Mouse (Mus musculus) midbrain, embryonic 16.5 days (tissue): ENCODE results near the gene Tns4. TPM values are rescaled to one million over a fixed set of nuclear protein-coding genes. Genes with fewer than 3 reads are reported as not detected.

Source experiments
- ATAC-seq: fragments of 200-750 bp; cut with Nextera tagmentation; 2 replicates; pipeline ENCODE4 v1.8.0; 2017; ENCODE audit warnings: moderate TSS enrichment
- H3K27ac ChIP-seq: fragments of 300-500 bp; sonication (generic); 2 replicates; pipeline ENCODE4 v1.5.1; 2014; ENCODE audit warnings: mild to moderate bottlenecking, low read length, mixed read lengths
- H3K27me3 ChIP-seq: fragments of 300-500 bp; sonication (generic); 2 replicates; pipeline ENCODE4 v1.6.1; 2014; ENCODE audit warnings: low read depth, low read length, mixed read lengths; ENCODE audit not compliant: control insufficient read depth, insufficient read depth
- H3K36me3 ChIP-seq: fragments of 300-500 bp; sonication (generic); 2 replicates; pipeline ENCODE4 v1.6.1; 2014; ENCODE audit warnings: mild to moderate bottlenecking, low read length, moderate library complexity, mixed read lengths; ENCODE audit not compliant: control insufficient read depth, insufficient read depth
- H3K4me1 ChIP-seq: fragments of 300-500 bp; sonication (generic); 2 replicates; pipeline ENCODE4 v1.6.1; 2014; ENCODE audit warnings: mild to moderate bottlenecking, low read length, mixed read lengths; ENCODE audit not compliant: control insufficient read depth, insufficient read depth
- H3K4me2 ChIP-seq: fragments of 300-500 bp; sonication (generic); 2 replicates; pipeline ENCODE4 v1.6.1; 2014; ENCODE audit warnings: mild to moderate bottlenecking, low read length, mixed read lengths
- H3K4me3 ChIP-seq: fragments of 300-500 bp; sonication (generic); 2 replicates; pipeline ENCODE4 v1.5.1; 2014; ENCODE audit warnings: low read depth, mild to moderate bottlenecking, low read length, moderate library complexity, mixed read lengths
- H3K9ac ChIP-seq: fragments of 300-500 bp; sonication (generic); 2 replicates; pipeline ENCODE4 v1.6.1; 2014; ENCODE audit warnings: low read depth, low read length, mixed read lengths
- H3K9me3 ChIP-seq: fragments of 300-500 bp; sonication (generic); replicated peaks from 2 replicates; pipeline ENCODE4 v1.6.1; 2014; ENCODE audit warnings: mild to moderate bottlenecking, low read length, mixed read lengths; ENCODE audit not compliant: control insufficient read depth, poor library complexity, severe bottlenecking
- WGBS: fragments of 180-500 bp; shearing (Covaris S2); extraction: QIAGEN DNeasy Blood & Tissue Kit; methylation state at CpG from one replicate; pipeline ENCODE4 v1.1.7; 2014; 5-methylcytosine and 5-hydroxymethylcytosine counted together
- polyA plus RNA-seq: library from polyadenylated mRNA; unstranded; fragments of >200 nt; fragmentation: Nextera tagmentation; extraction: Ambion mirVana; gene quantifications from 2 replicates; pipeline ENCODE4 v1.2.1, GENCODE M21; 2015

The Tns4 gene
- polyA plus RNA-seq, 1 experiment from 2014 or later, result 0.09 TPM

DNA sequence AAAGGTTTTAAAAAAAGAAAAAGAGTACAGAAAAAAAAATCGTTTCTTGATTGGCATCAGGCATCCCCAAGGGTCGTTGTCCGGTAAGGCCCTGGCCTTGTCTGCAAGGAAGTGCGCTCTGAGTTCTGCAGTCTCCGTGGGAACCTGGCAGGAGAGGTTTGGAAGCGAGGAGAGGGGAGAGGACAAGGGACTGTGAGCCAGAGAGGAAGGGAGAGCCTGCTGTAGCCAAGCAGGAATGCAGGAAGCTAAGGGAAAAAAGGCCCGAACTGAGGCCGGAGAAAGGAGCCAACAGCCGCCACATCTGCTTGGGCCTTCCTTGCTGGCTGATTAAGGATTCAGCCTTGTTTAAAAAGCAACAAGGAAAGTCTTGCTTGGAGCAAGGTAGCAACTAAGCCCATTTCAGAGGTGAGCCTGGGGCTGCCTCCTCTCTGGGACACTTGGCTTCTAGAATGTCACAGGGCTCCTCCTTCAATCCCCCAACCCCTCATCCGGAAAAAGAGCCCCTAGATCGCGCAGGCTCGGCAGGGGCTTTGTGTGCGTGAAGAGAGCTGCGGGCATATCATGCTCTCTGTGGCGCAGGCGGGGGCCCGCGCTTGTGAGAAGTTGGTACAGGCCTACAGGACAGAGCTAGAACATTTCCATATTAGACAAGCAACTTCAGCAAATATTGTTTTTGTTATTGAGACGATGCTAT, 31.6 kb upstream of the Tns4 start:
- Histone ChIP-seq H3K36me3 (no peaks in the 10 kb centered on the region), H3K4me1 (peaks cover 9% of the 10 kb centered on the region), H3K27ac (peak overlapping the region; percentile 34; the same call in 1 of the 2 replicates), H3K9me3 (no peaks in the 10 kb centered on the region; the same call in 1 of the 2 replicates), H3K9ac (peak overlapping the region; percentile 10; the same call in 1 of the 2 replicates), H3K4me3 (no peak overlapping the region), H3K27me3 (no peaks in the 10 kb centered on the region), H3K4me2 (no peak overlapping the region; the same call in 1 of the 2 replicates)
- ATAC-seq, result no peak
- WGBS, result 31% methylated on average over 20 of the region's 20 CpGs

- H3K27me3 ChIP-seq, result no peaks in the 10 kb centered on the region
- no peak for ATAC-seq
- no peaks in the 10 kb centered on the region for H3K36me3 ChIP-seq
- peaks cover 9% of the 10 kb centered on the region for H3K4me1 ChIP-seq
- no peak overlapping the region for H3K4me2 ChIP-seq
- H3K27ac ChIP-seq, result no peak overlapping the region
- no peak overlapping the region for H3K4me3 ChIP-seq
- 83% methylated on average over 7 of the region's 7 CpGs for WGBS
- no peak overlapping the region for H3K9ac ChIP-seq
- H3K9me3 ChIP-seq, result no peaks in the 10 kb centered on the region; the same call in 1 of the 2 replicates
These were observed 29.9 kb upstream of the Tns4 start for GRCm38 (mm10) chr11:99118963-99119362.

DNA sequence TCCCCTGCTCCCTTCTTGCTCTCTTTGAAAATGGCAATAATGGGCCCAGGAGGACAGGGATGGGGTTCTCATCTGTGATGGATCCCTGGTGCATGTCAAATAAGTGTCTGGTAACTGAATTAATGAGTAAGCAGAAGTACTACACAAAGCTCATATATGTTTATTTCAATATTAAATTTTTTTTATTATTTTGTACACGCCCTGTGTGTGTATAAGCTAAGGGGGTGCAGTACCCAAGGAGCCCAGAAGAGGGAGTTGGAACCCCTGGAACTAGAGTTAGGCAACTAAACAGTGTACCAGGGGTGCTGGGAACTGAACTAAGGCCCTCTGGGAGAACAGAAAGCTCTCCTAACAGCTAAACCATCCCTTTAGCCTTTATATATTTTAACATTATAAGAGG, 29.3 kb upstream of the Tns4 start:
- peaks cover 9% of the 10 kb centered on the region for H3K4me1 ChIP-seq
- no peak overlapping the region for H3K9ac ChIP-seq
- no peak overlapping the region for H3K4me3 ChIP-seq
- ATAC-seq, result no peak
- WGBS, result 92% methylated on average over 1 of the region's 1 CpGs
- no peaks in the 10 kb centered on the region for H3K27me3 ChIP-seq
- H3K27ac ChIP-seq, result no peak overlapping the region
- no peaks in the 10 kb centered on the region for H3K36me3 ChIP-seq
- H3K9me3 ChIP-seq, result no peaks in the 10 kb centered on the region
- H3K4me2 ChIP-seq, result no peak overlapping the region

DNA sequence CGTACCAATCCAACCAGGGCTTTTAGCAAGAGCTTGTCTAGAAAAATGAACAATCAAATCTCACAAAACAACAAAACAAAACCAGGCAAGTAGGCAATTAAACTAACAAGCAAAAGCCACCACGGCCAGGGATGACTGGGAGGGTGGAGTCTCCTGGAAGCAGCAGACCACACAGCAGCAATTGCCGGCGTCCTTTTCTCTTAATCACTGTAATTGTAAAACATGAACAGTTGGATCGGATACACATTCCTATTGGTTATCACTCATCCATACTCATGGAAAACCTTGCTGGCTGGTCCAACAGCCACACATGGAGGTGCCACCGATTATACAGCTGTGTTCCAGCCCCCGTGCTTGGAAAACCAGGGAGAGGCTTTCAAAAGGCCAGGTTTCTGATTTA, 28.8 kb upstream of the Tns4 start:
- Histone ChIP-seq H3K9ac (no peak overlapping the region), H3K4me1 (peaks cover 13% of the 10 kb centered on the region), H3K4me3 (no peak overlapping the region), H3K27ac (no peak overlapping the region), H3K27me3 (no peaks in the 10 kb centered on the region), H3K4me2 (no peak overlapping the region), H3K36me3 (no peaks in the 10 kb centered on the region), H3K9me3 (no peaks in the 10 kb centered on the region)
- 85% methylated on average over 7 of the region's 7 CpGs for WGBS
- ATAC-seq, result no peak

GRCm38 (mm10) chr11:99115940-99116339, 26.8 kb upstream of the Tns4 start:
- Histone ChIP-seq H3K4me2 (no peak overlapping the region), H3K9ac (no peak overlapping the region), H3K27me3 (no peaks in the 10 kb centered on the region), H3K4me3 (no peak overlapping the region), H3K9me3 (no peaks in the 10 kb centered on the region), H3K4me1 (peaks cover 13% of the 10 kb centered on the region), H3K27ac (no peak overlapping the region), H3K36me3 (no peaks in the 10 kb centered on the region)
- 71% methylated on average over 6 of the region's 6 CpGs for WGBS
- no peak for ATAC-seq

DNA sequence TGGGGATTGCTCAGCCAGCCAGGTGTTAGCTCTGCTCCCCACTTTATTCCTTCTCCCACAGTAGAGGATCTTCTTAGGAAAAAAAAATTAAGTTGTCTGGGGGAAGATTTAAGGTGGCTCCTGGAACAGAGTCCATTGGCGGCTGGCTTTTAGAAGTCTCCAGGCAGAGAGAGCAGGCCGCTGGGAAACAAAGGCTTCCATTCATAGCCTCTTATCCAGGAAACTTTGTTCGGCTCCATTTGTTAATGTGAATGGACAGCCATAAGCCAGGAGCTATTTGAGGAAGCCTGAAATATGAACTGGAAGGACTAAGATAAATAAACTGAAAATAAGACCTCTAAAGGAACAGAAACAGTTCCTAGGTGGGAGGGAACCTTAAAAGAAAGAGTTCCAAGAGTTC, 24.0 kb upstream of the Tns4 start:
- under 1% methylated on average over 3 of the region's 3 CpGs for WGBS

GRCm38 (mm10) chr11:99112700-99113099, 23.6 kb upstream of the Tns4 start:
- H3K4me1 ChIP-seq, result peaks cover 8% of the 10 kb centered on the region
- H3K27me3 ChIP-seq, result no peaks in the 10 kb centered on the region
- 21% methylated on average over 5 of the region's 5 CpGs for WGBS
- no peak overlapping the region for H3K9ac ChIP-seq
- no peak for ATAC-seq
- no peak overlapping the region; the same call in 1 of the 2 replicates for H3K27ac ChIP-seq
- no peak overlapping the region for H3K4me2 ChIP-seq
- no peak overlapping the region for H3K4me3 ChIP-seq
- no peaks in the 10 kb centered on the region for H3K36me3 ChIP-seq
- no peaks in the 10 kb centered on the region for H3K9me3 ChIP-seq

More for the DNA sequence above, 24.0 kb upstream of the Tns4 start:
- Histone ChIP-seq H3K9ac (no peak overlapping the region), H3K9me3 (no peaks in the 10 kb centered on the region), H3K27me3 (no peaks in the 10 kb centered on the region), H3K4me1 (peaks cover 8% of the 10 kb centered on the region), H3K27ac (no peak overlapping the region; the same call in 1 of the 2 replicates), H3K4me2 (no peak overlapping the region), H3K4me3 (no peak overlapping the region), H3K36me3 (no peaks in the 10 kb centered on the region)
- ATAC-seq, result no peak

DNA sequence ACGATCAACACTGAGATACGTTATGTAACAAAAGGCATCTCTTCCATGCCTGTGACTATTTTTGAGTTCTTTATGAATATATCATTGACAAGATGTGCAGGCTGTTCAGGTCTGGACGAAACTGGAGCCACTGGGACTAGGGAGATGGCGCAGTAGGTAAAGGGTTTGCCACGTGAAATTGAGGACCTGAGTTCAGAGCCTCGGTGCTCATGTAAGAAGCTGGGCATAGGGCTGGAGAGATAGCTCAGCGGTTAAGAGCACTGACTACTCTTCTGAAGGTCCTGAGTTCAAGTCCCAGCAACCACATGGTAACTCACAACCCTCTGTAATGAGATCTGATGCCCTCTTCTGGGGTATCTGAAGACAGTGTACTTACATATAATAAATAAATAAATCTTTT, 22.5 kb upstream of the Tns4 start:
- no peak overlapping the region for H3K9ac ChIP-seq
- H3K4me1 ChIP-seq, result peaks cover 8% of the 10 kb centered on the region
- H3K4me3 ChIP-seq, result no peak overlapping the region
- no peaks in the 10 kb centered on the region for H3K36me3 ChIP-seq
- H3K27me3 ChIP-seq, result no peaks in the 10 kb centered on the region
- no peak overlapping the region for H3K4me2 ChIP-seq
- no peaks in the 10 kb centered on the region for H3K9me3 ChIP-seq
- no peak for ATAC-seq
- H3K27ac ChIP-seq, result no peak overlapping the region
- WGBS, result 93% methylated on average over 7 of the region's 7 CpGs

- Histone ChIP-seq H3K4me3 (no peak overlapping the region), H3K4me1 (peaks cover 8% of the 10 kb centered on the region), H3K9me3 (no peaks in the 10 kb centered on the region), H3K4me2 (no peak overlapping the region), H3K36me3 (no peaks in the 10 kb centered on the region), H3K27me3 (no peaks in the 10 kb centered on the region), H3K27ac (no peak overlapping the region), H3K9ac (no peak overlapping the region)
- WGBS, result 71% methylated on average over 11 of the region's 11 CpGs
- ATAC-seq, result no peak
These were observed 22.0 kb upstream of the Tns4 start for GRCm38 (mm10) chr11:99111155-99111554.
